Mouse (Mus musculus) heart, embryonic 11.5 days (tissue): ENCODE measurements around the gene Tmub1. TPM values are rescaled to one million over a fixed set of nuclear protein-coding genes. Genes with fewer than 3 reads are reported as not detected.

Experiments
- ATAC-seq: fragments of 200-750 bp; cut with Nextera tagmentation; replicated peaks from 2 replicates; pipeline ENCODE4 v1.8.0; 2017; ENCODE audit warnings: moderate library complexity; ENCODE audit not compliant: insufficient number of reproducible peaks, low FRiP score, low TSS enrichment
- H3K27ac ChIP-seq: fragments of 300-500 bp; sonication (generic); 2 replicates; pipeline ENCODE4 v1.5.1; 2014; ENCODE audit warnings: mild to moderate bottlenecking, low read depth, low read length
- H3K27me3 ChIP-seq: fragments of 300-500 bp; sonication (generic); 2 replicates; pipeline ENCODE4 v1.6.1; 2014; ENCODE audit warnings: mild to moderate bottlenecking, low read length, mixed read lengths; ENCODE audit not compliant: control insufficient read depth, insufficient read depth
- H3K36me3 ChIP-seq: fragments of 300-500 bp; sonication (generic); 2 replicates; pipeline ENCODE4 v1.6.1; 2014; ENCODE audit warnings: mild to moderate bottlenecking, low read length, moderate library complexity, mixed read lengths; ENCODE audit not compliant: control insufficient read depth, insufficient read depth
- H3K4me1 ChIP-seq: fragments of 300-500 bp; sonication (generic); 2 replicates; pipeline ENCODE4 v1.6.1; 2014; ENCODE audit warnings: low read length; ENCODE audit not compliant: control insufficient read depth, insufficient read depth
- H3K4me2 ChIP-seq: fragments of 300-500 bp; sonication (generic); 2 replicates; pipeline ENCODE4 v1.6.1; 2014; ENCODE audit warnings: mild to moderate bottlenecking, moderate library complexity
- H3K4me3 ChIP-seq: fragments of 300-500 bp; sonication (generic); 2 replicates; pipeline ENCODE4 v1.5.1; 2014; ENCODE audit warnings: low read depth, low read length
- H3K9ac ChIP-seq: fragments of 300-500 bp; sonication (generic); 2 replicates; pipeline ENCODE4 v1.6.1; 2014; ENCODE audit warnings: mild to moderate bottlenecking, low read depth, low read length, moderate library complexity
- H3K9me3 ChIP-seq: fragments of 300-500 bp; sonication (generic); replicated peaks from 2 replicates; pipeline ENCODE4 v1.6.1; 2016; ENCODE audit warnings: low read length; ENCODE audit not compliant: control insufficient read depth
- WGBS: fragments of 180-500 bp; shearing (Covaris S2); extraction: QIAGEN DNeasy Blood & Tissue Kit; methylation state at CpG from one replicate; pipeline ENCODE4 v1.1.7; 2014; ENCODE audit not compliant: insufficient replicate concordance; 5-methylcytosine and 5-hydroxymethylcytosine counted together
- polyA plus RNA-seq: library from polyadenylated mRNA; unstranded; fragments of >200 nt; fragmentation: Nextera tagmentation; extraction: Ambion mirVana; gene quantifications from 2 replicates; pipeline ENCODE4 v1.2.1, GENCODE M21; 2014

Gene Tmub1
- polyA plus RNA-seq, 1 experiment from 2014 or later, result 21.5 TPM

DNA sequence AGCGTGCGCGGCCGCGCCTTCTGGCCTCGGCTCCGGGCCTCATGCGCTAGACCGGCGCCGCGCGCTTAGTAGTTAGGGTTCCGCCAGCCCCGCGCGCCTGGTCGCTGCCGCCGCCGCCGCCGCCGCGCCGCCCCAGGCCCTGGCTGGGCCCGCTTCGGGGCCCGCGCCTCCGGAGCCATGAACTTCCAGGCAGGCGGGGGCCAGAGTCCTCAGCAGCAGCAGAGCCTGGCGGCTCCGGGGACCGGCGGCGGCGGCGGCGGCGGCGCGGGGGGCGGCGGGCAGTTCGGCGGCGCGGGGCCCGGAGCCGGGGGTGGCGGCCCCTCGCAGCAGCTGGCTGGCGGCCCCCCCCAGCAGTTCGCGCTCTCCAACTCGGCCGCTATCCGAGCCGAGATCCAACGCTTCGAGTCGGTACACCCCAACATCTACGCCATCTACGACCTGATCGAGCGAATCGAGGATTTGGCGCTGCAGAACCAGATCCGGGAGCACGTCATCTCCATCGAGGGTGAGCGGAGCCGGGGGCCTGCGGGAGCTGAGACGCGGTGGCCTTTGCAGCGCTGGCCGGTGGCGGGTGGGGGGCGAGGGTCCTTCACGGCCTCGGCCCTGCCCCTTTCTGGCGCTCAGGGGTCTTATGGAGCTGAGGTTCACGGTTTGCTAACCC, 4.5 kb upstream of the Tmub1 start, which contains the start of gene Agap3:
TSS of gene Agap3 (plus strand) at position 148 of the 661 bp plus-strand sequence.
- 0% methylated on average over 67 of the region's 85 CpGs for WGBS
- Histone ChIP-seq H3K9me3 (no peaks in the 10 kb centered on the region), H3K9ac (peak within 1 kb of the TSS; percentile 88), H3K4me2 (peak within 1 kb of the TSS; percentile 79), H3K4me3 (peak within 1 kb of the TSS; percentile 86), H3K27me3 (no peaks in the 10 kb centered on the region), H3K36me3 (no peaks in the 10 kb centered on the region), H3K27ac (peak within 1 kb of the TSS; percentile 89), H3K4me1 (peaks cover 44% of the 10 kb centered on the region)
- ATAC-seq, result no peak; the same call in 1 of the 2 replicates

DNA sequence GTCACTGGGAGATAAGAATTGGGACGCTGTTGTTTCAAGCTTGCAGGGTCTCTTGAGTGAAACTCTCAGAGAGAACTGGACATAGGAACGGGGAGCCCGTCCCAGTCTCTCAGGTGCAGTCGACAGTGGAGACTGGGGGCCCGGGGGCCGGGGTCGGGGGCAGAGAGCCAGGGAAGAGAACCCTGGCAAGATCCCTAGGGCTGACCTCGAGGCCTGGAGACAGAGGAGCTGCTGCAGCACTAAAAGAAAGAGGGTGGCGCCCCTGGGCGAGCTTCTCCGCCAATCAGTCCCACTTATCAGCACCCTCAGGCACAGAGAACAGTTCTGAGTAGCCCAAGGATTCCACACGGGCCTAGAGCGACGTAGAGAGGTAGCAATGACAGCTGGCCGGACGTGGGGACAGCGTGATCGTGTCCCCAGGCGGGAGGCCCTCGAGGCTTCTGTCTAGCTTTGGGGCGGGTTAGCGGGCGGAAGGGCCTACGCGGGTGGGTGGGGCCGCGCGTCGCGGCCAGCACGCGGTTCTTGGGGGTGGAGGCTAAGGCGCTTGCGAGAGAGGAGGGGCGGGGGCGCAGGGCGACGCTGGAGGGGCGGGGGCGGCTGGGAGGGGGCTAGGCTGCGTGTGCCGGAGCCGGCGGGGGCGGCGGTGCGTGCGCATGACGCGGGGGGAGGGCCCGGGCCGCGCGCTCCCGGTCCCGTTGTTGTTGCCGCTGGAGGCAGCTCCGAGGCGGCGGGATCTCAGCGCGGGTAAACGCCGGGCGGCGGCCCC, 3.8 kb upstream of the Tmub1 start:
- Histone ChIP-seq H3K9me3 (no peaks in the 10 kb centered on the region), H3K36me3 (no peaks in the 10 kb centered on the region), H3K9ac (peak overlapping the region; percentile 88), H3K27ac (peak overlapping the region; percentile 89), H3K27me3 (no peaks in the 10 kb centered on the region), H3K4me2 (peak overlapping the region; percentile 79), H3K4me3 (peak overlapping the region; percentile 86), H3K4me1 (peaks cover 44% of the 10 kb centered on the region)
- peak; percentile 76 for ATAC-seq
- 1% methylated on average over 42 of the region's 66 CpGs for WGBS

DNA sequence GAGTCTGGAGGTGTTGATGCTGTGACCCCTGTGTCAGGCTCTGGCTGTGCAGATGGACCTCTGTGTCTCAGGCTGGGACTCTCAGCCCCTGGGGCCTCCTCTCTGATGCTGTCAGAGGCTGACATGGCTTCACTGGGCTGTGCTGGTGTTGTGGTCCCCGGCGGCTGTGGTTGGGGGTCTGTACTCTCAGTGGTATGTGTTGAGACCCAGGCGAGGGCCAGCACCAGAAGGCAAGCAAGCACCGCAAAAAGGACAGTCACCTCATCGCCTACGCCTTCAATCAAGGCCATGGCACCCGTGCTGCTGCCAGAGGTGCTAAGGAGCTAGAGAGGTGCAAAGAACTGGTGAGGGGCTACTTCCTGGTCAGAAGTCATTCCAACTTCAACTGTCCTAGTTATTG, 1.0 kb downstream of the Tmub1 start:
- peak overlapping the region; percentile 83; the same call in 1 of the 2 replicates for H3K4me2 ChIP-seq
- H3K9ac ChIP-seq, result no peak overlapping the region
- no peak overlapping the region for H3K4me3 ChIP-seq
- peaks cover 6% of the 10 kb centered on the region for H3K36me3 ChIP-seq
- H3K27me3 ChIP-seq, result no peaks in the 10 kb centered on the region
- no peaks in the 10 kb centered on the region for H3K9me3 ChIP-seq
- 89% methylated on average over 7 of the region's 7 CpGs for WGBS
- peaks cover 27% of the 10 kb centered on the region for H3K4me1 ChIP-seq
- H3K27ac ChIP-seq, result no peak overlapping the region
- no peak for ATAC-seq

DNA sequence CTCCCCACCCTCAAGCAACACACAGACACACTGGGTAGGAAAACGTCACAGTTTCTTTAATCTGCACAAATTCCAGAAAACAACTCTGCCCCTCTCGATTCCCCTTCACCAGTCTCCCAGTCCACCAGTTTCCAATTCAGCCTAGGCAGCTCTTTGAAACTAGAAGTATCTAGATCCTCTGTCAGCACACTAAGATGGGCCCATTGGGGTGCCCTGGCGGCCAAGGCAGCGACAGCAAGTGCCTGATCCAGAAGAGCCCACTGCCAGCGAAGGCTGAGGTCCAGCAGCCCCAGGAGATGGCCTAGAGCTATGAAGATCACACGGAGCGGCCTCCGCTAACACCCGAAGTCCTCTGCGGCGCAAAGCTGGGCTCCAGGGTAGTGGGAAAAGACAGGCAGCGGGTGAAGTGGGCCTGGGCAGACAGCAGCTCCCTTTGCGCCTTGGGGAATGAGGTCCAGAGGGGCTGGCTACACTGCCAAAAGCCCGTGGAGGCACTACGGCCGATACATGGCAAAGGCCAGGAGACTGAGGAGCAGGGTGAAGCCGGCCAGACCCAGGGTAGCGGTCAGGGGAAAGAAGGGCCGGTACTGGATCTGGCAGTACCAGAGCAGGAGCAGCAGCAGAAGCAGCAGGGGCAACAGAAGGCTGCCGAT, 2.1 kb downstream of the Tmub1 start:
- H3K9me3 ChIP-seq, result no peaks in the 10 kb centered on the region
- ATAC-seq, result no peak
- H3K9ac ChIP-seq, result peak overlapping the region; percentile 97
- H3K4me2 ChIP-seq, result peak overlapping the region; percentile 85
- peak overlapping the region; percentile 94 for H3K27ac ChIP-seq
- peak overlapping the region; percentile 89 for H3K4me3 ChIP-seq
- peaks cover 13% of the 10 kb centered on the region for H3K36me3 ChIP-seq
- 54% methylated on average over 20 of the region's 20 CpGs for WGBS
- H3K4me1 ChIP-seq, result peaks cover 22% of the 10 kb centered on the region
- no peaks in the 10 kb centered on the region for H3K27me3 ChIP-seq

DNA sequence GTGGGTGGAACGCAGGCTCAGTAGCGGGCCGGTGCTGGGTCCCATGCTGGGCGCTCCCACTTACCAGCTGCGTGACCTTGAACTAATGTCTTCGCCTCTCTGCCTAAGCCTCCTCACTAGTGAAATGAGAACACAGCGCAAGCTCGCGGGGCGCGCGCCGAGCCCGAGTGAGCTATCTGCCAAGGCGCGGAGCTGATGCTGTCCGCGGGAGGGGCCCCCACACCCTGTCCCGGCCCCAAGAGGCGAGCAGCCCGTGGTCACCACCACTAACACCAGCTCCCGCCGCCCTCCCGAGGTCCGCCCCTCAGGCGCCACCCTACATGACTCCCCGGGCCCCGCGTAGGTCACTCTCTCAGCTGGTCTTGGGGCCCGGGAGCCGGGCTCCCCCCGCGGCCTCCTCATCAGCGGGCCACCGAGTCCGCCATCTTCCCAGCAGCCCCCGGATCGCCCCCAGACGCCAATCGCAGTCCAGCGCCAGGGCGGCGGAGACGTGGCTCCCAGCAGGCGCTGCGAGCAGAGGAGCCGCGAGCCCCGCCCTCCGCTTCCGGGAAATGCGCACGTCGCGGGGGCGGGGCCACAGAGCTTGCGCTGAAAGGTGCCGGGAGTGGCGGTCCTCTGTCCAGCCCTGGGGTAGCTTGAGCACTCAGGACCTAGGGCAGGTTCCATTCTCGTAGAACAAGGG, 2.8 kb downstream of the Tmub1 start, which contains the start of gene Fastk:
TSS of gene Fastk (minus strand) at position 542 of the 682 bp plus-strand sequence.
- Histone ChIP-seq H3K4me2 (peak within 1 kb of the TSS; percentile 85), H3K27me3 (no peaks in the 10 kb centered on the region), H3K4me1 (peaks cover 22% of the 10 kb centered on the region), H3K4me3 (peak within 1 kb of the TSS; percentile 89), H3K9ac (peak within 1 kb of the TSS; percentile 97), H3K9me3 (no peaks in the 10 kb centered on the region), H3K27ac (peak within 1 kb of the TSS; percentile 94), H3K36me3 (peaks cover 17% of the 10 kb centered on the region)
- WGBS, result under 1% methylated on average over 60 of the region's 60 CpGs
- peak; percentile 83 for ATAC-seq

DNA sequence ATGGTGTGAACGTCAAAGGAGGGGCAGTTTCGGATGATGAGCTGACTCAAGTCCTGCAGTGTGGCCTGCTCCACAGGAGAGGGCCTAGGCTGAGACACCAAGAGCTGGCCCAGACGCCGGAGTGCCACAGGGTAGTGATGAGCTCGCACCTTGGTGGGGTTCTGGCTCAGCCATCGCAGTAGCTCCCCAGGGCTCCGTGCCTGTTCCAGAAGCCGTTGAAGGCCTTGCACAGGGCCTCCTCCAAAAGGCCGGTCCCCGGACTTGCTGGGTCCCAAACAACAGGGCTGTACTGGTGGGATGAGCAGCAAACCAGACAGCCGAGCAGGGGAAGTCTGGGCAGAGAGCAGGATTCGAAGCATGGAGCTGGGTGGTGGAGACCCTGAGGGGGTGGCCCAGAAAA, 3.7 kb downstream of the Tmub1 start:
- ATAC-seq, result no peak
- Histone ChIP-seq H3K27ac (peak overlapping the region; percentile 94; the same call in 1 of the 2 replicates), H3K4me1 (peaks cover 22% of the 10 kb centered on the region), H3K27me3 (no peaks in the 10 kb centered on the region), H3K9me3 (no peaks in the 10 kb centered on the region), H3K4me3 (peak overlapping the region; percentile 89), H3K36me3 (peaks cover 25% of the 10 kb centered on the region), H3K4me2 (peak overlapping the region; percentile 85), H3K9ac (peak overlapping the region; percentile 97)
- 79% methylated on average over 12 of the region's 12 CpGs for WGBS

DNA sequence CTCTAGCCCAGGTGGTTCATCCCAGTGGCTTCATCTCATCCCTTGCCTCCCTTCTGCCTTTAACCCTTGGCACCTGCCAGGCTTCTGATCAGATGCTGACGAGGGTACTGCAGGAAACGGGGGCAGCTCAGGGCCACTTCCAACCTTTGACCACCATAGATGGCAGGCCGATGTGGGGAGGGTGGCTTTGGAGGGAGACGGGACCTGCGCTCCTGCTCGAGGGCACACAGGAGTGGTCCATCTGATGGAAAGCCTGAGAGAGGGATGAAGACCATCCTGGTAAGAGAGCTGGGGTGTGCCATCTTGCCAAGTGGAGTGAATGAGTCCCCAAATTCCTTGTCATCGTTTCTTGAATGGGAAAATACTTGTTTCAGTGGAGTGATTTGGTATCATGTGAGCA, 4.5 kb downstream of the Tmub1 start:
- no peak overlapping the region for H3K27ac ChIP-seq
- H3K9ac ChIP-seq, result no peak overlapping the region
- no peak for ATAC-seq
- peaks cover 21% of the 10 kb centered on the region for H3K4me1 ChIP-seq
- H3K27me3 ChIP-seq, result no peaks in the 10 kb centered on the region
- H3K9me3 ChIP-seq, result no peaks in the 10 kb centered on the region
- no peak overlapping the region; the same call in 1 of the 2 replicates for H3K4me2 ChIP-seq
- WGBS, result 85% methylated on average over 7 of the region's 7 CpGs
- H3K4me3 ChIP-seq, result no peak overlapping the region
- H3K36me3 ChIP-seq, result peaks cover 26% of the 10 kb centered on the region

DNA sequence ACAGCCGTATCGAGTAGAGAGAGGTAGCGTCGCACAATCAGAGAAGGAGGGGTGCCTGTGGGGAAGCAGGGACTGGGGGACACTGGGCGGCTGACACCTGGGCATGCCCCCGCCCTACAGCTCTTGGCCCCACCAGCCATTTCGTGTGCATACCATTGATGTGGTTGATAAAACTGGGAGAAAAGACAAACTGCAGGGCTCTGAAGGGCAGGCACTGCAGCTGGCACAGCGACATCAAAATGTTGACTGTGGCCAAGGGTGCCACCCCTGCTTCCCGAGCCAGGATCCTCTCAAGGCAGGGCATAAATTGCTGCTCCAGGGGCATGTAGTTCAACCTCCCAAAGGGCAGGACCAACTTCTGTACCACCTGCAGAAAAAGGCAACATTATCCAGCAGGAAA, 5.6 kb downstream of the Tmub1 start:
- no peaks in the 10 kb centered on the region for H3K9me3 ChIP-seq
- H3K9ac ChIP-seq, result no peak overlapping the region
- H3K27me3 ChIP-seq, result no peaks in the 10 kb centered on the region
- H3K27ac ChIP-seq, result no peak overlapping the region
- ATAC-seq, result no peak
- H3K36me3 ChIP-seq, result peaks cover 26% of the 10 kb centered on the region
- H3K4me1 ChIP-seq, result peaks cover 13% of the 10 kb centered on the region
- no peak overlapping the region for H3K4me2 ChIP-seq
- 86% methylated on average over 9 of the region's 9 CpGs for WGBS
- no peak overlapping the region for H3K4me3 ChIP-seq
